Mouse (Mus musculus) CH12.LX (cell line): Measurements from ENCODE around the gene Chrna4. TPM values are rescaled to one million over a fixed set of nuclear protein-coding genes. Genes with fewer than 3 reads are reported as not detected.

ENCODE experiments used
- DNase-seq: peaks from one replicate; pipeline ENCODE4 v3.0.0-alpha.2; 2013; ENCODE audit errors: extremely low read depth
- H3K27ac ChIP-seq: 2 replicates; pipeline ENCODE4 v1.5.1; 2012; ENCODE audit warnings: low read depth, mild to moderate bottlenecking, control low read depth, moderate library complexity; ENCODE audit not compliant: insufficient read depth
- H3K27me3 ChIP-seq: replicated peaks from 2 replicates; pipeline ENCODE3; 2012; ENCODE audit warnings: inconsistent platforms
- H3K36me3 ChIP-seq, 2 experiments: replicated peaks in 1 of 2; 2 replicates each; pipeline versions ENCODE3 to v1.6.1; 2012; ENCODE audit warnings: inconsistent platforms in 1 of 2, low read length in 1 of 2, mild to moderate bottlenecking in 1 of 2, mixed read lengths in 1 of 2, moderate library complexity in 1 of 2; ENCODE audit not compliant: control insufficient read depth in 1 of 2, insufficient read depth in 1 of 2
- H3K4me1 ChIP-seq, 2 experiments: 2 replicates each; pipeline ENCODE4 v1.6.1; 2012; ENCODE audit warnings: inconsistent platforms in 1 of 2, moderate library complexity in 1 of 2; ENCODE audit not compliant: insufficient read depth in 2 of 2, control insufficient read depth in 1 of 2
- H3K4me2 ChIP-seq: 2 replicates; pipeline ENCODE4 v1.6.1; 2012; ENCODE audit warnings: low read depth, mild to moderate bottlenecking, control low read depth; ENCODE audit not compliant: poor library complexity, insufficient read depth, severe bottlenecking
- H3K4me3 ChIP-seq, 3 experiments: fragments of 150-350 bp in 1 of 3; sonication (generic) in 1 of 3; replicated peaks in 1 of 3; 2 replicates each; pipeline versions ENCODE3 to v1.5.1; 2011 to 2012; ENCODE audit warnings: low read depth in 2 of 3, low read length in 2 of 3, mild to moderate bottlenecking in 2 of 3, moderate library complexity in 2 of 3, control low read depth in 1 of 3, improper control_type of control experiment in 1 of 3, inconsistent platforms in 1 of 3, mixed read lengths in 1 of 3; ENCODE audit not compliant: poor library complexity in 1 of 3
- H3K79me2 ChIP-seq: replicated peaks from 2 replicates; pipeline ENCODE4 v1.6.1; 2012; ENCODE audit warnings: mild to moderate bottlenecking, moderate library complexity; ENCODE audit not compliant: control insufficient read depth, poor library complexity, insufficient read depth, severe bottlenecking; ENCODE audit errors: extremely low read depth
- H3K9ac ChIP-seq: 2 replicates; pipeline ENCODE4 v1.6.1; 2012; ENCODE audit warnings: low read depth, mild to moderate bottlenecking, control low read depth, moderate library complexity; ENCODE audit not compliant: insufficient read depth
- H3K9me3 ChIP-seq: replicated peaks from 2 replicates; pipeline ENCODE3; 2012; ENCODE audit warnings: low read length, inconsistent platforms, mixed read lengths
- E2F4 ChIP-seq: IDR thresholded peaks from 2 replicates; pipeline ENCODE4 v1.6.1; 2011; ENCODE audit warnings: low read depth, low read length, improper control_type of control experiment; ENCODE audit not compliant: insufficient replicate concordance
- ETS1 ChIP-seq: conservative IDR thresholded peaks from 2 replicates; pipeline ENCODE4 v1.6.1; 2012; ENCODE audit warnings: low read depth, mild to moderate bottlenecking, inconsistent platforms, low read length, improper control_type of control experiment, moderate library complexity
- GABPA ChIP-seq: IDR thresholded peaks from 2 replicates; pipeline ENCODE4 v1.6.1; 2012; ENCODE audit warnings: low read depth, low read length, improper control_type of control experiment, inconsistent platforms; ENCODE audit not compliant: insufficient replicate concordance
- JUN ChIP-seq: IDR thresholded peaks from 2 replicates; pipeline ENCODE4 v1.6.1; 2011; ENCODE audit warnings: low read depth, mild to moderate bottlenecking, low read length, improper control_type of control experiment, moderate library complexity; ENCODE audit not compliant: insufficient read depth
- JUND ChIP-seq: conservative IDR thresholded peaks from 2 replicates; pipeline ENCODE4 v1.6.1; 2011; ENCODE audit warnings: low read depth, low read length, improper control_type of control experiment
- KAT2A ChIP-seq: IDR thresholded peaks from 2 replicates; pipeline ENCODE4 v1.6.1; 2012; ENCODE audit warnings: low read length, improper control_type of control experiment, inconsistent platforms; ENCODE audit not compliant: insufficient replicate concordance
- MAZ ChIP-seq: IDR thresholded peaks from 2 replicates; pipeline ENCODE4 v1.6.1; 2012; ENCODE audit warnings: low read depth, mild to moderate bottlenecking, inconsistent platforms, low read length, improper control_type of control experiment, moderate library complexity
- MXI1 ChIP-seq: IDR thresholded peaks from 2 replicates; pipeline ENCODE4 v1.6.1; 2011; ENCODE audit warnings: mild to moderate bottlenecking, low read depth, low read length, improper control_type of control experiment
- MYC ChIP-seq: IDR thresholded peaks from 2 replicates; pipeline ENCODE4 v1.6.1; 2011; ENCODE audit warnings: low read depth, mild to moderate bottlenecking, improper control_type of control experiment, low read length
- NELFE ChIP-seq: IDR thresholded peaks from 2 replicates; pipeline ENCODE4 v1.6.1; 2011; ENCODE audit warnings: low read depth, low read length, improper control_type of control experiment
- PAX5 ChIP-seq: IDR thresholded peaks from 2 replicates; pipeline ENCODE4 v1.6.1; 2012; ENCODE audit warnings: low read length, inconsistent platforms, mixed read lengths
- POLR2A ChIP-seq: IDR thresholded peaks from 2 replicates; pipeline ENCODE4 v1.6.1; 2011; ENCODE audit warnings: low read depth, mild to moderate bottlenecking, improper control_type of control experiment, low read length
- SIN3A ChIP-seq: IDR thresholded peaks from 2 replicates; pipeline ENCODE4 v1.6.1; 2012; ENCODE audit warnings: low read length, improper control_type of control experiment, inconsistent platforms
- SMC3 ChIP-seq: IDR thresholded peaks from 2 replicates; pipeline ENCODE4 v1.6.1; 2011; ENCODE audit warnings: low read depth, low read length, improper control_type of control experiment
- TBP ChIP-seq: conservative IDR thresholded peaks from 2 replicates; pipeline ENCODE4 v1.6.1; 2011; ENCODE audit warnings: low read depth, low read length, improper control_type of control experiment
- TCF12 ChIP-seq: IDR thresholded peaks from 2 replicates; pipeline ENCODE4 v1.6.1; 2014; ENCODE audit warnings: low read depth, mild to moderate bottlenecking, inconsistent platforms, low read length, improper control_type of control experiment
- UBTF ChIP-seq: IDR thresholded peaks from 2 replicates; pipeline ENCODE4 v1.6.1; 2012; ENCODE audit warnings: low read depth, mild to moderate bottlenecking, inconsistent platforms, low read length, improper control_type of control experiment, moderate library complexity
- USF1 ChIP-seq: IDR thresholded peaks from 2 replicates; pipeline ENCODE4 v1.6.1; 2014; ENCODE audit warnings: low read depth, mild to moderate bottlenecking, inconsistent platforms, low read length, improper control_type of control experiment
- USF2 ChIP-seq: conservative IDR thresholded peaks from 2 replicates; pipeline ENCODE4 v1.6.1; 2011; ENCODE audit warnings: low read depth, low read length, improper control_type of control experiment
- ZKSCAN1 ChIP-seq: IDR thresholded peaks from 2 replicates; pipeline ENCODE4 v1.6.1; 2012; ENCODE audit warnings: low read depth, inconsistent platforms, low read length, improper control_type of control experiment, borderline replicate concordance
- ZNF384 ChIP-seq: IDR thresholded peaks from 2 replicates; pipeline ENCODE4 v1.6.1; 2012; ENCODE audit warnings: low read depth, low read length, improper control_type of control experiment, inconsistent platforms
- dilution Hi-C: fragments of 300-500 bp; cut with MboI; formaldehyde crosslinking; loops from 2 replicates; pipeline ENCODE4 v1.14.3; 2020; ENCODE audit warnings: low sequenced_read_pairs; ENCODE audit not compliant: extremely low pct_unique_long_range_greater_than_20kb, extremely low pct_ligation_motif_present
- in situ Hi-C: fragments of 300-500 bp; cut with MboI; formaldehyde crosslinking; loops from 3 replicates; pipeline ENCODE4 v1.14.3; 2019; ENCODE audit warnings: low sequenced_read_pairs, low pct_ligation_motif_present, low pct_unique_long_range_greater_than_20kb, mixed read lengths
- polyA plus RNA-seq: library from polyadenylated mRNA; unstranded; fragments of >175 nt; gene quantifications from 2 replicates; pipeline ENCODE4 v1.2.1, GENCODE M21; 2012; ENCODE audit warnings: low read depth; ENCODE audit not compliant: insufficient read length
- total RNA-seq, 2 experiments: library from RNA; depleted of rRNA; stranded (reverse); fragments of 300-350 nt in 1 of 2; fragments of >200 nt in 1 of 2; gene quantifications; 2 replicates each; pipeline ENCODE4 v1.2.3; 2012 to 2014

The Chrna4 gene
- total and polyA plus RNA-seq, 3 experiments: not detected

- H3K27ac ChIP-seq: no peak overlapping the region
- H3K79me2 ChIP-seq: no peaks in the 10 kb centered on the region
- no peaks in the 10 kb centered on the region for H3K9me3 ChIP-seq
- no peak for DNase-seq
- H3K4me3 ChIP-seq: no peak overlapping the region
- dilution Hi-C loops (no loop called here), in situ Hi-C loops (no loop called here)
- no peaks in the 10 kb centered on the region for H3K4me1 ChIP-seq
- no peak for TF ChIP-seq UBTF
- TF ChIP-seq SMC3: no peak
- TF ChIP-seq TBP: no peak
- no peak for TF ChIP-seq ZKSCAN1
- no peak for TF ChIP-seq POLR2A
- TF ChIP-seq USF2: no peak
- no peak for TF ChIP-seq JUN
- no peak for TF ChIP-seq SIN3A
- TF ChIP-seq E2F4: no peak
- TF ChIP-seq GABPA: no peak
- no peak for TF ChIP-seq NELFE
- TF ChIP-seq ETS1: no peak
- TF ChIP-seq TCF12: no peak
- no peak for TF ChIP-seq MAZ
- no peak for TF ChIP-seq MXI1
- TF ChIP-seq JUND: no peak
- TF ChIP-seq KAT2A: no peak
- no peak for TF ChIP-seq PAX5
- H3K36me3 ChIP-seq: no peaks in the 10 kb centered on the region
- no peak overlapping the region for H3K4me2 ChIP-seq
- H3K27me3 ChIP-seq: peaks cover 98% of the 10 kb centered on the region
- H3K9ac ChIP-seq: no peak overlapping the region
Observed at GRCm38 (mm10) chr2:181038644-181039355, 4.5 kb downstream of the Chrna4 start.

GRCm38 (mm10) chr2:181036561-181036960 is 6.8 kb downstream of the Chrna4 start:
- Histone ChIP-seq H3K9me3 (no peaks in the 10 kb centered on the region), H3K4me3 (no peak overlapping the region), H3K4me2 (no peak overlapping the region), H3K4me1 (no peaks in the 10 kb centered on the region; a peak in 1 of 4 replicates), H3K27me3 (peaks cover 99% of the 10 kb centered on the region), H3K36me3 (no peaks in the 10 kb centered on the region), H3K27ac (no peak overlapping the region), H3K9ac (no peak overlapping the region), H3K79me2 (no peaks in the 10 kb centered on the region)
- dilution Hi-C loops (no loop called here), in situ Hi-C loops (no loop called here)
- TF ChIP-seq MXI1: no peak
- TF ChIP-seq TBP: no peak
- TF ChIP-seq KAT2A: no peak
- TF ChIP-seq USF1: no peak
- no peak for TF ChIP-seq ZNF384
- TF ChIP-seq MYC: no peak
- no peak for TF ChIP-seq TCF12
- DNase-seq: no peak
